Mouse (Mus musculus): ENCODE data around the gene Nrn1. TPM values are rescaled to one million over a fixed set of nuclear protein-coding genes. Genes with fewer than 3 reads are reported as not detected.

Gene Nrn1
- polyA plus RNA-seq, 1 experiment: 10.5 TPM

GRCm38 (mm10) chr13:36723726-36724300, 11.1 kb downstream of the Nrn1 start:
- no peak overlapping the region for H3K4me3 ChIP-seq (ENCODE audit: insufficient read depth, poor library complexity, severe bottlenecking)

GRCm38 (mm10) chr13:36722309-36722708, 12.6 kb downstream of the Nrn1 start:
- no peak for TF ChIP-seq CEBPB (IDR thresholded peaks at IDR 0.05; ENCODE audit: low read depth)
- no peak for TF ChIP-seq MYOG (IDR thresholded peaks at IDR 0.05; ENCODE audit: control insufficient read depth, extremely low read depth, insufficient read length)
- TF ChIP-seq MAX (IDR thresholded peaks at IDR 0.05): no peak
- TF ChIP-seq FOSL1 (IDR thresholded peaks at IDR 0.05; ENCODE audit: insufficient read depth, low read length, poor library complexity, severe bottlenecking): no peak
- no peak for TF ChIP-seq CTCF (IDR thresholded peaks at IDR 0.05; ENCODE audit: control insufficient read depth, insufficient read depth, insufficient read length)
- no peak for TF ChIP-seq MYOD1 (IDR thresholded peaks at IDR 0.05; ENCODE audit: control insufficient read depth, insufficient read length, low read depth)
- TF ChIP-seq USF1 (IDR thresholded peaks at IDR 0.05; ENCODE audit: low read depth): no peak
- no peaks in the 10 kb centered on the region for H3K79me2 ChIP-seq (ENCODE audit: control insufficient read depth, insufficient read depth)
- H3K36me3 ChIP-seq (ENCODE audit: control insufficient read depth, insufficient read depth): no peaks in the 10 kb centered on the region
- no peak overlapping the region for H3ac ChIP-seq (ENCODE audit: control insufficient read depth, insufficient read length, low read depth)
- H3K4me3 ChIP-seq (ENCODE audit: insufficient read depth, poor library complexity, severe bottlenecking): no peak overlapping the region
- no peaks in the 10 kb centered on the region for H3K79me3 ChIP-seq (ENCODE audit: low read depth)
- H3K27me3 ChIP-seq (ENCODE audit: control insufficient read depth, insufficient read depth, insufficient read length): no peaks in the 10 kb centered on the region

More at GRCm38 (mm10) chr13:36723726-36724300, 11.1 kb downstream of the Nrn1 start:
- H3ac ChIP-seq (ENCODE audit: control insufficient read depth, insufficient read length, low read depth): no peak overlapping the region
- no peaks in the 10 kb centered on the region for H3K79me3 ChIP-seq (ENCODE audit: low read depth)
- no peaks in the 10 kb centered on the region for H3K27me3 ChIP-seq (ENCODE audit: control insufficient read depth, insufficient read depth, insufficient read length)
- no peak for TF ChIP-seq MYOD1 (IDR thresholded peaks at IDR 0.05; ENCODE audit: control insufficient read depth, insufficient read length, low read depth)
- no peak for TF ChIP-seq MYOG (IDR thresholded peaks at IDR 0.05; ENCODE audit: control insufficient read depth, extremely low read depth, insufficient read length)
- no peak for TF ChIP-seq USF1 (IDR thresholded peaks at IDR 0.05; ENCODE audit: low read depth)
- TF ChIP-seq CTCF (IDR thresholded peaks at IDR 0.05; ENCODE audit: control insufficient read depth, insufficient read depth, insufficient read length): no peak
- no peak for TF ChIP-seq FOSL1 (IDR thresholded peaks at IDR 0.05; ENCODE audit: insufficient read depth, low read length, poor library complexity, severe bottlenecking)
- TF ChIP-seq MAX (IDR thresholded peaks at IDR 0.05): no peak
- no peak for TF ChIP-seq CEBPB (IDR thresholded peaks at IDR 0.05; ENCODE audit: low read depth)
- no peaks in the 10 kb centered on the region for H3K36me3 ChIP-seq (ENCODE audit: control insufficient read depth, insufficient read depth)
- H3K79me2 ChIP-seq (ENCODE audit: control insufficient read depth, insufficient read depth): no peaks in the 10 kb centered on the region

DNA sequence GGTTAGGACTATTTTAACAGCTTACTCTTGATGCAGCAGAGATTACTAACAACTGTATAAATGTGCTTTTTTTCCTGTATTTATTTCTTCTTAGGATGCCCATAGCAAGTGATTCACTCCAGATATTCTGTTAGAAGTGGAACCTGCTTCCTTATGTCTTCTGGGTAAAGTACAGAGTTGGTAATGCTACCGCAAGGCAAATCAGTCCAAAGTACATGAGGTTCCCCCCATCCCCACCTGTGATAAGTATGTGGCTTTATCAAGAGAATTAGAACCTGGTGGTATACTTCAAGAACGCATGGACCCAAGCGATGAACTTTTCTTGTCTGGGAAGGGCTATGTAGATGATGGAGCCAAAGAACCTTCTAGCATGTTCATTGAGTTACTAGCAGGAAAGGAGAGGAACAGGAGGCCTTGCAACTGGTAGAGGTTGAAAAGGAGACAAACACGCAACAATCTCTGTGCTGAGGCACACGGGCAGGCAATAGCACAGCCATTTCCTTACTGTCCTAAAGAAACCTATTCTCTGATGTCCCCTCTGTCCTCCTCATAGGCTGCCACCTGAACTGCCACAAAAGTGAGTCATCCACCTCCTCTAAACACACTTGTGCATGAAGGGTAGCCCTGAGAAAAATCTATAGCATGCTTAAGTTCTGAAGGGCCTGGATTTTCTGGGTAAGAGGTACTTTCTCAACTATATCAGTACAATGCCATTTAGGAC, 14.5 kb downstream of the Nrn1 start:
- TF ChIP-seq MYOG (IDR thresholded peaks at IDR 0.05; ENCODE audit: control insufficient read depth, extremely low read depth, insufficient read length) (no peak), USF1 (IDR thresholded peaks at IDR 0.05; ENCODE audit: low read depth) (no peak), CTCF (IDR thresholded peaks at IDR 0.05; ENCODE audit: control insufficient read depth, insufficient read depth, insufficient read length) (no peak), FOSL1 (IDR thresholded peaks at IDR 0.05; ENCODE audit: insufficient read depth, low read length, poor library complexity, severe bottlenecking) (no peak), CEBPB (IDR thresholded peaks at IDR 0.05; ENCODE audit: low read depth) (no peak), MYOD1 (IDR thresholded peaks at IDR 0.05; ENCODE audit: control insufficient read depth, insufficient read length, low read depth) (no peak), MAX (IDR thresholded peaks at IDR 0.05) (no peak)
- H3K27me3 ChIP-seq (ENCODE audit: control insufficient read depth, insufficient read depth, insufficient read length): no peaks in the 10 kb centered on the region
- H3ac ChIP-seq (ENCODE audit: control insufficient read depth, insufficient read length, low read depth): no peak overlapping the region
- H3K79me3 ChIP-seq (ENCODE audit: low read depth): no peaks in the 10 kb centered on the region
- H3K4me3 ChIP-seq (ENCODE audit: insufficient read depth, poor library complexity, severe bottlenecking): no peak overlapping the region
- H3K36me3 ChIP-seq (ENCODE audit: control insufficient read depth, insufficient read depth): no peaks in the 10 kb centered on the region
- no peaks in the 10 kb centered on the region for H3K79me2 ChIP-seq (ENCODE audit: control insufficient read depth, insufficient read depth)

DNA sequence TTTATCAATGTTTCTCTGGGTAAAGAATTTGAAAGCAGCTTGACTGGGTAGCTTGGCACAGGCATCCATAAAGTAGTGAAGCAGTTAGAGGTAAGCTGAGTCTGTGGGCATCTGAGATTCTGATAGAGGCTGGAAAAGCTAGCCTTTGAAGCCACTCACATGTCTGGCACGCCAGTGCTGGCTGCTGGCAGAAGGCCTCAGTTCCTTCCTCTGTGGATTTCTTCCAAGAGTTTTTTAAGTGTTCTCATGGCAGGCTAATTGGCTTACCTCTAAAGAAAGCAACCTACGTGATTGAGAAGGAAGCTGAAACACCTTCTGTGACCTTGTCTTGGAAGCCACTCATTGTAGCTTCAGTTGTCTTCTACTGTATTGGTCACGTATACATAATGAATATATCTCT, 17.6 kb downstream of the Nrn1 start:
- H3K27me3 ChIP-seq (ENCODE audit: control insufficient read depth, insufficient read depth, insufficient read length): no peaks in the 10 kb centered on the region
- no peak overlapping the region for H3ac ChIP-seq (ENCODE audit: control insufficient read depth, insufficient read length, low read depth)
- no peaks in the 10 kb centered on the region for H3K79me3 ChIP-seq (ENCODE audit: low read depth)
- TF ChIP-seq FOSL1 (IDR thresholded peaks at IDR 0.05; ENCODE audit: insufficient read depth, low read length, poor library complexity, severe bottlenecking) (no peak), MYOD1 (IDR thresholded peaks at IDR 0.05; ENCODE audit: control insufficient read depth, insufficient read length, low read depth) (no peak), MAX (IDR thresholded peaks at IDR 0.05) (no peak)
- H3K36me3 ChIP-seq (ENCODE audit: control insufficient read depth, insufficient read depth): no peaks in the 10 kb centered on the region
- H3K79me2 ChIP-seq (ENCODE audit: control insufficient read depth, insufficient read depth): no peaks in the 10 kb centered on the region
- H3K4me3 ChIP-seq (ENCODE audit: insufficient read depth, poor library complexity, severe bottlenecking): no peak overlapping the region

GRCm38 (mm10) chr13:36716708-36717107, 18.2 kb downstream of the Nrn1 start:
- no peaks in the 10 kb centered on the region for H3K27me3 ChIP-seq (ENCODE audit: control insufficient read depth, insufficient read depth, insufficient read length)
- H3K4me3 ChIP-seq (ENCODE audit: insufficient read depth, poor library complexity, severe bottlenecking): no peak overlapping the region
- no peak overlapping the region for H3ac ChIP-seq (ENCODE audit: control insufficient read depth, insufficient read length, low read depth)
- H3K79me2 ChIP-seq (ENCODE audit: control insufficient read depth, insufficient read depth): no peaks in the 10 kb centered on the region
- H3K79me3 ChIP-seq (ENCODE audit: low read depth): no peaks in the 10 kb centered on the region
- H3K36me3 ChIP-seq (ENCODE audit: control insufficient read depth, insufficient read depth): no peaks in the 10 kb centered on the region
- no peak for TF ChIP-seq CTCF (IDR thresholded peaks at IDR 0.05; ENCODE audit: control insufficient read depth, insufficient read depth, insufficient read length)
- no peak for TF ChIP-seq MYOD1 (IDR thresholded peaks at IDR 0.05; ENCODE audit: control insufficient read depth, insufficient read length, low read depth)
- TF ChIP-seq CEBPB (IDR thresholded peaks at IDR 0.05; ENCODE audit: low read depth): no peak
- TF ChIP-seq MAX (IDR thresholded peaks at IDR 0.05): no peak
- no peak for TF ChIP-seq USF1 (IDR thresholded peaks at IDR 0.05; ENCODE audit: low read depth)
- TF ChIP-seq FOSL1 (IDR thresholded peaks at IDR 0.05; ENCODE audit: insufficient read depth, low read length, poor library complexity, severe bottlenecking): no peak

Measured in C2C12 (cell line).